Mouse (Mus musculus) hindbrain, postnatal 0 days (tissue): Measurements from ENCODE around the gene Pgls. TPM values are rescaled to one million over a fixed set of nuclear protein-coding genes. Genes with fewer than 3 reads are reported as not detected.
A peak's percentile ranks its signal among the peaks of the same experiment; 100 is the strongest.

Source experiments
- ATAC-seq: fragments of 200-750 bp; cut with Nextera tagmentation; 2 replicates; pipeline ENCODE4 v1.8.0; 2017; ENCODE audit warnings: mild to moderate bottlenecking, moderate TSS enrichment, moderate library complexity
- DNase-seq: peaks from one replicate; pipeline ENCODE4 v3.0.0-alpha.2; 2015; ENCODE audit warnings: low spot score
- H3K27ac ChIP-seq: fragments of 300-500 bp; sonication (generic); 2 replicates; pipeline ENCODE4 v1.5.1; 2014; ENCODE audit warnings: mild to moderate bottlenecking
- H3K27me3 ChIP-seq: fragments of 300-500 bp; sonication (generic); 2 replicates; pipeline ENCODE4 v1.6.1; 2014; ENCODE audit warnings: low read length, mixed read lengths; ENCODE audit not compliant: insufficient read depth
- H3K36me3 ChIP-seq: fragments of 300-500 bp; sonication (generic); 2 replicates; pipeline ENCODE4 v1.6.1; 2014; ENCODE audit warnings: low read length, mixed read lengths; ENCODE audit not compliant: insufficient read depth
- H3K4me1 ChIP-seq: fragments of 300-500 bp; sonication (generic); 2 replicates; pipeline ENCODE4 v1.6.1; 2014; ENCODE audit warnings: antibody characterized with exemption, low read length, mixed read lengths; ENCODE audit not compliant: insufficient read depth
- H3K4me2 ChIP-seq: fragments of 300-500 bp; sonication (generic); 2 replicates; pipeline ENCODE4 v1.6.1; 2014; ENCODE audit warnings: low read depth, mild to moderate bottlenecking, low read length, moderate library complexity, mixed read lengths
- H3K4me3 ChIP-seq: fragments of 300-500 bp; sonication (generic); 2 replicates; pipeline ENCODE4 v1.5.1; 2014; ENCODE audit warnings: low read length
- H3K9ac ChIP-seq: fragments of 300-500 bp; sonication (generic); replicated peaks from 2 replicates; pipeline ENCODE4 v1.6.1; 2014; ENCODE audit warnings: mild to moderate bottlenecking, low read length, moderate library complexity, mixed read lengths
- H3K9me3 ChIP-seq: fragments of 300-500 bp; sonication (generic); 2 replicates; pipeline ENCODE4 v1.6.1; 2016; ENCODE audit warnings: low read length, mixed read lengths
- CTCF ChIP-seq: IDR thresholded peaks from 2 replicates; pipeline ENCODE4 v1.5.1; 2016; ENCODE audit warnings: antibody characterized with exemption, control low read depth, low read depth
- WGBS: fragments of 180-500 bp; shearing (Covaris S2); extraction: QIAGEN DNeasy Blood & Tissue Kit; methylation state at CpG from one replicate; pipeline ENCODE4 v1.1.7; 2014; 5-methylcytosine and 5-hydroxymethylcytosine counted together
- polyA plus RNA-seq: library from polyadenylated mRNA; unstranded; fragments of >200 nt; fragmentation: Nextera tagmentation; extraction: Ambion mirVana; gene quantifications from 2 replicates; pipeline ENCODE4 v1.2.1, GENCODE M21; 2015
- total RNA-seq: library from RNA; depleted of rRNA; stranded (reverse); fragments of >200 nt; gene quantifications from 2 replicates; pipeline ENCODE4 v1.2.3, GENCODE M21; 2014

Pgls gene
- total and polyA plus RNA-seq, 2 experiments from 2014 or later = 272 to 379 TPM

- DNase-seq (no peak), ATAC-seq (no peak)
- Histone ChIP-seq H3K4me1 (no peaks in the 10 kb centered on the region), H3K4me2 (no peak overlapping the region), H3K4me3 (no peak overlapping the region), H3K27ac (no peak overlapping the region), H3K36me3 (peaks cover 1% of the 10 kb centered on the region; the same call in 1 of the 2 replicates), H3K27me3 (peaks cover 19% of the 10 kb centered on the region), H3K9me3 (no peaks in the 10 kb centered on the region), H3K9ac (no peak overlapping the region)
- 76% methylated on average over 6 of the region's 6 CpGs for WGBS
- no peak for TF ChIP-seq CTCF
Observed at GRCm38 (mm10) chr8:71552770-71553169, 39.2 kb upstream of the Pgls start.

- H3K4me2 ChIP-seq = no peak overlapping the region
- TF ChIP-seq CTCF = no peak
- no peak for ATAC-seq
- 64% methylated on average over 6 of the region's 6 CpGs for WGBS
- no peaks in the 10 kb centered on the region for H3K9me3 ChIP-seq
- no peak overlapping the region for H3K27ac ChIP-seq
- DNase-seq = no peak
- no peak overlapping the region for H3K9ac ChIP-seq
- H3K27me3 ChIP-seq = peaks cover 31% of the 10 kb centered on the region
- H3K4me1 ChIP-seq = no peaks in the 10 kb centered on the region
- H3K4me3 ChIP-seq = no peak overlapping the region
- H3K36me3 ChIP-seq = no peaks in the 10 kb centered on the region
Observed at GRCm38 (mm10) chr8:71554001-71554400, 38.0 kb upstream of the Pgls start.

GRCm38 (mm10) chr8:71554644-71555043, 37.3 kb upstream of the Pgls start:
- no peak overlapping the region for H3K9ac ChIP-seq
- TF ChIP-seq CTCF = no peak
- no peaks in the 10 kb centered on the region for H3K9me3 ChIP-seq
- no peak overlapping the region for H3K27ac ChIP-seq
- DNase-seq (no peak), ATAC-seq (no peak)
- WGBS = 92% methylated on average over 2 of the region's 2 CpGs
- no peaks in the 10 kb centered on the region for H3K4me1 ChIP-seq
- no peaks in the 10 kb centered on the region for H3K36me3 ChIP-seq
- no peak overlapping the region for H3K4me2 ChIP-seq
- peaks cover 37% of the 10 kb centered on the region for H3K27me3 ChIP-seq
- no peak overlapping the region for H3K4me3 ChIP-seq

- peak within 1 kb of the TSS; percentile 49 for H3K4me2 ChIP-seq
- no peak within 1 kb of the TSS for H3K9ac ChIP-seq
- no peak for ATAC-seq
- H3K4me3 ChIP-seq = peak within 1 kb of the TSS; percentile 18
- H3K27ac ChIP-seq = no peak within 1 kb of the TSS
- TF ChIP-seq CTCF = no peak
- H3K36me3 ChIP-seq = no peaks in the 10 kb centered on the region
- 0 out of 2 replicates have a peak, but pooled peaks cover 2% of the 10 kb centered on the region for H3K4me1 ChIP-seq
- WGBS = 5% methylated on average over 70 of the region's 70 CpGs
- no peak for DNase-seq
- H3K27me3 ChIP-seq = peaks cover 61% of the 10 kb centered on the region
- H3K9me3 ChIP-seq = no peaks in the 10 kb centered on the region
Observed at GRCm38 (mm10) chr8:71558071-71558957, 33.7 kb upstream of the Pgls start, which contains the start of gene Tmem221. Gene Tmem221, minus strand, starts transcription at chr8:71558871.

- peak; percentile 30; the same call in 1 of the 2 replicates for ATAC-seq
- no peak overlapping the region for H3K27ac ChIP-seq
- peak overlapping the region; percentile 49 for H3K4me2 ChIP-seq
- H3K4me1 ChIP-seq = 0 out of 2 replicates have a peak, but pooled peaks cover 2% of the 10 kb centered on the region
- no peaks in the 10 kb centered on the region for H3K9me3 ChIP-seq
- peak; percentile 41 for DNase-seq
- peaks cover 61% of the 10 kb centered on the region for H3K27me3 ChIP-seq
- no peak for TF ChIP-seq CTCF
- 3% methylated on average over 24 of the region's 24 CpGs for WGBS
- H3K9ac ChIP-seq = no peak overlapping the region
- H3K4me3 ChIP-seq = peak overlapping the region; percentile 18
- H3K36me3 ChIP-seq = no peaks in the 10 kb centered on the region
Observed at GRCm38 (mm10) chr8:71558958-71559690, 32.9 kb upstream of the Pgls start.

- Histone ChIP-seq H3K4me2 (no peak overlapping the region), H3K4me1 (0 out of 2 replicates have a peak, but pooled peaks cover 2% of the 10 kb centered on the region), H3K9ac (no peak overlapping the region), H3K27ac (no peak overlapping the region), H3K27me3 (peaks cover 61% of the 10 kb centered on the region), H3K36me3 (no peaks in the 10 kb centered on the region), H3K4me3 (no peak overlapping the region), H3K9me3 (no peaks in the 10 kb centered on the region)
- no peak for TF ChIP-seq CTCF
- WGBS = 80% methylated on average over 3 of the region's 3 CpGs
- ATAC-seq = no peak
- no peak for DNase-seq
Observed at GRCm38 (mm10) chr8:71560071-71560470, 31.9 kb upstream of the Pgls start.
